Mouse (Mus musculus): ENCODE measurements at regions not wholly inside any gene's neighbourhood (a gene's known extent, or its start where the extent isn't known, plus 50 kb on each side); places are given as distances from the start of the nearest gene placed in this dataset.

- DNase-seq, result no peak
Observed at GRCm38 (mm10) chr10:97389647-97390590, 89.5 kb upstream of the Dcn start.

DNA sequence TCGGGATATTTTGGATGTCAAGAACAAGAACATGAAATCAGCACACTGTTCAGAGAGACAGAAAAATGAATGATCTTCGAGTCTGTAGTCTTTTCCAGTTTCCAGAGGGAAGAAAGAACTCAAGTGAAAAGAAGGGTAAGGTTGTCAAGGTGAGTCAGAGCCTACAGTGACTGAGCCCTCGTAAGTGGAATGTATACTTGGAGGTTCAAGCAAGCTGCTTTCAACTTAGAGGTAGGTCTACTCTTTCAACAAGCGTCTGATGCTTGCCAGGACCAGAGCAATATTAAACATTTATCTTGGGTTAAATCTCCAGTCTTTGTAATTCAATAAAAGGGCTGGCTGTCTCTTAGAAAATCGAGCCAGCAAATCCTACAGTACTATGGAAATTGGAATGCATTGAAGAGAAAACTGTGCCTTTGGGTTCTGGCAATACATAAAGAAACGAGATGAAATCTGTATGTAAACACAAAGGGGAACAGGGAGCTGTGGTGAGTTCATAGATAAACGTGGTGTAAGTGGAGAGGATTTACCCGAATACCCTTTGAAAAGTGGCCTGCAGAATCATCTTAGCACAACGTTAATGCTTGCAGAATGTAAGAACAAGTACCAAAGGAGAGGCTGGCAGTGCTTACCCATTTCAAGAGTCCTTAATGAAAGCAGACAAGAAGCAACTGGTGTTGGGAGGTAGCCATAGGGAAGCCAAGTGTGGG, 82.2 kb upstream of the Dcn start:
- DNase-seq, result no peak

DNA sequence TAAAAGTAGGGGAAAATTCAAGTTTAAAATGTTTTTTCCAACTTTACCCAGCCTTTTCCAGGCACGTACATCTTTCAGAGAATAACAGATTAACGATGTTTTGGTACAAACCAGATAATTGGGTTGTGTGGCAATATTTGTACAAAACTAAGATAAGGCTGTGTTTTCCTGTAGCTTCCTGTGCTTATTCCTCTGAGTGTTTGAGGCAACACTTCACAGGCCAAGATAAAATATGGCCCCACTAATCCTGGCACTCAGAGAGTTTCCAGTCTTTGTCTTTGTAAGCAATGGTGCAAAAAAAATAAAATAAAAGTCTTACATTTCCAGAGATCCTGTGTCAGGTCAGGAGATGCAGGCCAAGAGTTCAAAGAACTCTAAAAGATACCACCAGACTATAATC, 81.5 kb upstream of the Dcn start:
- DNase-seq, result no peak

- DNase-seq, result no peak
Observed at GRCm38 (mm10) chr10:97402524-97402923, 76.9 kb upstream of the Dcn start.

DNA sequence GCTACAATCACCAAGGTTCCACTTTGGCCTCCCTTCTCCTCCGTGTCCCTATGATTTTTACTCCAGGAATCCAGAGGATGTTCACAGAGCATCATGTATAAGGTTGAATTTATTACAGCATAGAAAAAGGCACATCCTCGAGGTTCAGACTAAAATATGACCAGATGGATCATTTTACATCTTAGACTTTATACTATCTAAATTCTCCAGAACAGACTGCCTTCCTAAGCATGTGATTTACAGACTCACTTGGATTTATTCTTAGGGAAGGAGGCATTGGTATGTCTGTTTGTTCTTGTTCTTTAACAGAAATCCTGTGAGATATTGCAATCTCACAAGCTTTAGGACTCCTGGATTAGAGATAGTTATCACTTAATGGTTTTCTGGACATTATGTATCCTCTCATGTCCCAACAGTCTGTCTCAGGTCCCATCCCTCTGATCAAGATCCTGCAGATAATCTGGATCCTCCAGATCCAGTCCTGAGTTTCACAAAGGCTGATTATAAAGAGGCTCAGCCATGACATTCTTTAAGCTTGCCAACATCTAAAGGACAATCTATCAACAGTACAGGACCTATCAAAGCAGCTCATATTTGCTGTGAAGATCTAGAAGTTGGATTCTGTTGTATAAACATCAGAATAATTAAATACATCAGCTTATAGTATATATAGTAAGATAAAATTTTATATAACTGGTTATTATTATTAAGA, 75.2 kb upstream of the Dcn start:
- no peak for DNase-seq

- DNase-seq, result peak; percentile 25 to 67
Observed at GRCm38 (mm10) chr10:97409181-97409581, 70.2 kb upstream of the Dcn start.

DNA sequence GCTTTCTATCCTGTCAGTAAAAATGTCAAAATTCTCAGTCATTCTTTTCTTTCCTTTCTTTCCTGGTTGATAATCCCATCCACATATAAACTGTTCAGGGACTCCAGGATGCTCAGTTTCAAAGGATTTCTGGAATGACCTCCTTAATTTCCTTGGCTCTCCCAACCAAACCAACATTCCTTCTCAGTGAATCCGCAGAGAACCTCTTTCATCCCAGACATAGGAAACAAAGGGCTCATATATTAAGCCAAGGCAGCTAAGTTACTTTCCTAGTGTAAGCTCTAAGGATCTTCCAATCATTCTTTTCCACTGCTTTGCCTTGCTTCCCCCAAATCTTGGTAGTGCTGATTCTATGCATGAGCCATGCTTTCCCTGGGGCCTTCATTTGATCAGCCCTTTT, 69.5 kb upstream of the Dcn start:
- DNase-seq, result no peak

GRCm38 (mm10) chr10:97422579-97422978, 56.8 kb upstream of the Dcn start:
- DNase-seq, result no peak

DNA sequence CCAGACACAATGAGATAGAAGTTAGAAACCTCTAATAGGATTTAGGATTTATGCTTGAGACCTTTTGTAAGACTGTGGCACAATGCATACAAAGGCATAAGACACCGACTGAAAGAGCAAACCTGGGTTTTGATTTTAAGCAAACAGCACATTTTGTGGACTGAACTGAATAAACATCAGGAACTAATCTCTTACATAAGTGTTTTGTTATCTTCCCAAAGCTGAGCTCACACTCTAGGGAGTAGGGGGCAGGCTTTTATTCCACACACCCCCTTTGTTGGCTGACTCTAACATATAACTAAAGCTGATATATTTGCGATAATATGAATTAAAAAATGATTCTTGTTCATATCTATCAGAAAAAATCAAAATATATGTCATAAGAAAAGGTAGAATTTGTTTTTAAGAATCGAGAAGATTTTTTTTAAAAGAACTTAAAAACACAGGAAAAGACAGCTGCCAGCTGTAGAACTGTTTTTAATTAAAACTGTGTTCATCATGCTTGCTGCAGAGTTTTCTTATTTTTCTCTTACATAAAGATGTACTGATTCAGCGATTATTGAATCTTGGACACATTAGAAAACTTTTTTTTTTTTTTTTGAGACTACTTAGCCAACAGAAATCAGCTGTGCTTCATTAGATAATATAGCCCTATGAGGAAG, 56.2 kb upstream of the Dcn start:
- no peak for DNase-seq
